Mouse (Mus musculus) ES-Bruce4 (cell line): Measurements from ENCODE around the gene Cgref1.

ENCODE experiments used
- CTCF ChIP-seq: IDR thresholded peaks from one replicate; pipeline ENCODE4 v1.8.1; 2011; ENCODE audit warnings: low read depth, low read length
- POLR2A ChIP-seq: IDR thresholded peaks from one replicate; pipeline ENCODE4 v1.8.1; 2011; ENCODE audit warnings: low read length; ENCODE audit not compliant: insufficient read depth

GRCm38 (mm10) chr5:30901860-30902259 lies 43.5 kb downstream of the Cgref1 start:
- TF ChIP-seq CTCF (no peak), POLR2A (no peak)
